Mouse (Mus musculus) limb, embryonic 14.5 days (tissue): Measurements from ENCODE around the gene St7l. TPM values are rescaled to one million over a fixed set of nuclear protein-coding genes. Genes with fewer than 3 reads are reported as not detected.

Experiments
- ATAC-seq: fragments of 200-750 bp; cut with Nextera tagmentation; 2 replicates; pipeline ENCODE4 v1.8.0; 2017; ENCODE audit warnings: low read depth, moderate number of reproducible peaks, moderate TSS enrichment; ENCODE audit not compliant: low FRiP score
- DNase-seq: peaks from one replicate; pipeline ENCODE4 v3.0.0-alpha.2; 2015; ENCODE audit warnings: low spot score
- H3K27ac ChIP-seq: fragments of 300-500 bp; sonication (generic); replicated peaks from 2 replicates; pipeline ENCODE4 v1.5.1; 2014; ENCODE audit warnings: low read depth, mild to moderate bottlenecking, low read length, moderate library complexity, mixed read lengths
- H3K27me3 ChIP-seq: fragments of 300-500 bp; sonication (generic); 2 replicates; pipeline ENCODE4 v1.6.1; 2014; ENCODE audit warnings: low read length, mixed read lengths; ENCODE audit not compliant: control insufficient read depth, insufficient read depth
- H3K36me3 ChIP-seq: fragments of 300-500 bp; sonication (generic); 2 replicates; pipeline ENCODE4 v1.6.1; 2014; ENCODE audit warnings: mild to moderate bottlenecking, low read length, moderate library complexity, mixed read lengths; ENCODE audit not compliant: control insufficient read depth, insufficient read depth
- H3K4me1 ChIP-seq: fragments of 300-500 bp; sonication (generic); 2 replicates; pipeline ENCODE4 v1.6.1; 2014; ENCODE audit warnings: antibody characterized with exemption, low read length, mixed read lengths; ENCODE audit not compliant: control insufficient read depth, insufficient read depth
- H3K4me2 ChIP-seq: fragments of 300-500 bp; sonication (generic); replicated peaks from 2 replicates; pipeline ENCODE4 v1.6.1; 2014; ENCODE audit warnings: low read depth, mild to moderate bottlenecking, low read length, moderate library complexity; ENCODE audit not compliant: severe bottlenecking
- H3K4me3 ChIP-seq: fragments of 300-500 bp; sonication (generic); replicated peaks from 2 replicates; pipeline ENCODE4 v1.5.1; 2014; ENCODE audit warnings: low read length
- H3K9ac ChIP-seq: fragments of 300-500 bp; sonication (generic); 2 replicates; pipeline ENCODE4 v1.6.1; 2014; ENCODE audit warnings: mild to moderate bottlenecking, low read depth, low read length, moderate library complexity; ENCODE audit not compliant: severe bottlenecking
- H3K9me3 ChIP-seq: fragments of 300-500 bp; sonication (generic); 2 replicates; pipeline ENCODE4 v1.6.1; 2016; ENCODE audit warnings: low read length; ENCODE audit not compliant: control insufficient read depth
- POLR2A ChIP-seq: fragments of 200-500 bp; IDR thresholded peaks from 2 replicates; pipeline ENCODE4 v1.8.0; 2012; ENCODE audit warnings: inconsistent platforms, mild to moderate bottlenecking, moderate library complexity, borderline replicate concordance; ENCODE audit not compliant: insufficient read depth, insufficient read length; ENCODE audit errors: extremely low read depth
- WGBS: fragments of 180-500 bp; shearing (Covaris S2); extraction: QIAGEN DNeasy Blood & Tissue Kit; methylation state at CpG from one replicate; pipeline ENCODE4 v1.1.7; 2014; 5-methylcytosine and 5-hydroxymethylcytosine counted together
- polyA plus RNA-seq, 2 experiments: library from polyadenylated mRNA; depleted of rRNA in 1 of 2; stranded (reverse) in 1 of 2; unstranded in 1 of 2; fragments of >200 nt; fragmentation: Nextera tagmentation in 1 of 2; extraction: Ambion mirVana in 1 of 2; gene quantifications; 2 replicates each; pipeline versions ENCODE4 v1.2.1 to v1.2.3; 2012 to 2014

St7l gene
- polyA plus RNA-seq, 2 experiments = 18.4 to 40.4 TPM

GRCm38 (mm10) chr3:104929385-104929784 lies 65.6 kb downstream of the St7l start:
- TF ChIP-seq POLR2A = no peak
- Histone ChIP-seq H3K4me2 (no peak overlapping the region), H3K27me3 (no peaks in the 10 kb centered on the region), H3K27ac (no peak overlapping the region), H3K36me3 (peaks cover 37% of the 10 kb centered on the region), H3K9ac (no peak overlapping the region), H3K4me1 (no peaks in the 10 kb centered on the region), H3K9me3 (no peaks in the 10 kb centered on the region), H3K4me3 (no peak overlapping the region)
- ATAC-seq = no peak
- 93% methylated on average over 6 of the region's 6 CpGs for WGBS
- DNase-seq = no peak

- H3K4me1 ChIP-seq = peaks cover 19% of the 10 kb centered on the region
- H3K27ac ChIP-seq = no peak overlapping the region
- no peaks in the 10 kb centered on the region for H3K9me3 ChIP-seq
- ATAC-seq = no peak
- H3K27me3 ChIP-seq = no peaks in the 10 kb centered on the region
- no peak overlapping the region for H3K4me3 ChIP-seq
- no peak overlapping the region for H3K9ac ChIP-seq
- H3K36me3 ChIP-seq = peaks cover 22% of the 10 kb centered on the region
- no peak for DNase-seq
- WGBS = 88% methylated on average over 2 of the region's 2 CpGs
- TF ChIP-seq POLR2A = no peak
- no peak overlapping the region for H3K4me2 ChIP-seq
Observed at GRCm38 (mm10) chr3:104937728-104938305, 74.0 kb downstream of the St7l start.

GRCm38 (mm10) chr3:104938327-104938726 lies 74.5 kb downstream of the St7l start:
- DNase-seq (no peak), ATAC-seq (no peak)
- WGBS = 37% methylated on average over 4 of the region's 4 CpGs
- Histone ChIP-seq H3K4me1 (peaks cover 24% of the 10 kb centered on the region), H3K36me3 (peaks cover 22% of the 10 kb centered on the region), H3K9ac (no peak overlapping the region), H3K27ac (no peak overlapping the region), H3K27me3 (no peaks in the 10 kb centered on the region), H3K4me2 (no peak overlapping the region), H3K9me3 (no peaks in the 10 kb centered on the region), H3K4me3 (no peak overlapping the region)
- TF ChIP-seq POLR2A = no peak

GRCm38 (mm10) chr3:104940691-104941090 lies 76.9 kb downstream of the St7l start:
- DNase-seq = no peak
- peaks cover 25% of the 10 kb centered on the region for H3K4me1 ChIP-seq
- no peak overlapping the region for H3K27ac ChIP-seq
- H3K36me3 ChIP-seq = peaks cover 21% of the 10 kb centered on the region
- 16% methylated on average over 6 of the region's 6 CpGs for WGBS
- H3K9ac ChIP-seq = no peak overlapping the region
- ATAC-seq = peak; percentile 60
- H3K9me3 ChIP-seq = no peaks in the 10 kb centered on the region
- no peak overlapping the region for H3K4me3 ChIP-seq
- H3K27me3 ChIP-seq = no peaks in the 10 kb centered on the region
- no peak overlapping the region for H3K4me2 ChIP-seq
- no peak for TF ChIP-seq POLR2A

GRCm38 (mm10) chr3:104942682-104943081 lies 78.9 kb downstream of the St7l start:
- Histone ChIP-seq H3K4me2 (no peak overlapping the region), H3K36me3 (peaks cover 29% of the 10 kb centered on the region), H3K27ac (no peak overlapping the region), H3K4me1 (peaks cover 25% of the 10 kb centered on the region), H3K4me3 (no peak overlapping the region), H3K9me3 (no peaks in the 10 kb centered on the region), H3K27me3 (no peaks in the 10 kb centered on the region), H3K9ac (no peak overlapping the region)
- ATAC-seq (no peak), DNase-seq (no peak)
- WGBS = 70% methylated on average over 5 of the region's 5 CpGs
- no peak for TF ChIP-seq POLR2A

GRCm38 (mm10) chr3:104943333-104943732 lies 79.5 kb downstream of the St7l start:
- Histone ChIP-seq H3K27ac (no peak overlapping the region), H3K4me2 (no peak overlapping the region)
- 42% methylated on average over 8 of the region's 8 CpGs for WGBS

More at GRCm38 (mm10) chr3:104943333-104943732, 79.5 kb downstream of the St7l start:
- ATAC-seq = no peak
- H3K27me3 ChIP-seq = no peaks in the 10 kb centered on the region
- H3K36me3 ChIP-seq = peaks cover 33% of the 10 kb centered on the region
- TF ChIP-seq POLR2A = no peak
- no peak overlapping the region for H3K9ac ChIP-seq
- no peak overlapping the region for H3K4me3 ChIP-seq
- H3K9me3 ChIP-seq = no peaks in the 10 kb centered on the region
- no peak for DNase-seq
- peaks cover 22% of the 10 kb centered on the region for H3K4me1 ChIP-seq
